Comparison of ENCODE assay signal across 8 mouse cellular contexts in the genomic region with DNA sequence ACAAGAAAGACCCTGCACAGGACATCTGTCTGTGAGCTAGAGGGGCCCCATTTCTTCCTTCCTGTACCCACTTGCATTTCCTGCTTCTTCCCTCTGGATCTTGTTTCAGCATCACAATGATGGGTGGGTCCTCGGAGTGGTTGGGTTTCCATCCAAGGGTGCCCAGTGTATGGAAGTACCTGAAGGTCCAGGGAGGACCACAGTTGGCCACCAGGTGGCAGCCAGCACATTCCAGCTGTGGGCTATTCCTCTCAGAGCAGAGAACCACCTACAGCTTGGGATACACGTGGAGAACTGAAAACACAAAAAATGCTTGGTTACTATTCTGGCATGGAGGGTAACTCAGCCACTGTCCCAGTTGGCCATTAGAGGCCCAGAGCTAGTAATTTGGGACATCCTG. TPM values are rescaled to one million over a fixed set of nuclear protein-coding genes. Genes with fewer than 3 reads are reported as not detected.
DNase-seq lines count a peak whose midpoint lies in the region; ATAC-seq and TF ChIP-seq lines count a peak whose summit lies in the region.

No protein-coding gene starts in this region.

- 42% methylated on average over 2 of the region's 2 CpGs for WGBS in forebrain, embryonic 13.5 days
- 27% methylated on average over 2 of the region's 2 CpGs for WGBS in intestine, embryonic 16.5 days
- 18% methylated on average over 2 of the region's 2 CpGs for WGBS in liver, postnatal 0 days (ENCODE audit: insufficient replicate concordance)

- H3K9ac ChIP-seq in forebrain, embryonic 13.5 days: no peak overlapping the region
- no peak overlapping the region for H3K9ac ChIP-seq in intestine, embryonic 16.5 days (ENCODE audit: low read depth, low read length)
- H3K9ac ChIP-seq in liver, postnatal 0 days (replicated peaks): no peak overlapping the region

- H3K9me3 ChIP-seq in forebrain, embryonic 13.5 days (replicated peaks): no peaks in the 10 kb centered on the region
- H3K9me3 ChIP-seq in intestine, embryonic 16.5 days (ENCODE audit: control insufficient read depth, low read length): no peaks in the 10 kb centered on the region
- H3K9me3 ChIP-seq in liver, postnatal 0 days (ENCODE audit: low read length): peaks cover 5% of the 10 kb centered on the region; the same call in 1 of the 2 replicates

- H3K4me2 ChIP-seq in forebrain, embryonic 13.5 days: no peak overlapping the region
- no peak overlapping the region for H3K4me2 ChIP-seq in intestine, embryonic 16.5 days (ENCODE audit: low read depth, low read length)
- H3K4me2 ChIP-seq in liver, postnatal 0 days (ENCODE audit: low read depth, low read length): no peak overlapping the region

- 0 out of 2 replicates have a peak, but pooled peaks have one; percentile 36 for ATAC-seq in forebrain, embryonic 13.5 days
- peak; percentile 60; the same call in 1 of the 2 replicates for ATAC-seq in intestine, embryonic 16.5 days
- ATAC-seq in liver, postnatal 0 days: no peak
- no peak for ATAC-seq in erythroid progenitor cell, adult 5-6 weeks (replicated peaks; ENCODE audit: low FRiP score, poor library complexity, severe bottlenecking)

- H3K27ac ChIP-seq in forebrain, embryonic 13.5 days: no peak overlapping the region
- H3K27ac ChIP-seq in intestine, embryonic 16.5 days (ENCODE audit: low read length): no peak overlapping the region
- H3K27ac ChIP-seq in liver, postnatal 0 days (ENCODE audit: low read depth): no peak overlapping the region

- H3K27me3 ChIP-seq in forebrain, embryonic 13.5 days: no peaks in the 10 kb centered on the region
- H3K27me3 ChIP-seq in intestine, embryonic 16.5 days (replicated peaks; ENCODE audit: control insufficient read depth, insufficient read depth, low read length): no peaks in the 10 kb centered on the region
- no peaks in the 10 kb centered on the region for H3K27me3 ChIP-seq in liver, postnatal 0 days (ENCODE audit: insufficient read depth, low read length)

- TF ChIP-seq CTCF in liver, postnatal 0 days (IDR thresholded peaks at IDR 0.05; ENCODE audit: low read depth): peak; percentile 72

- H3K36me3 ChIP-seq in forebrain, embryonic 13.5 days (ENCODE audit: poor library complexity, severe bottlenecking): no peaks in the 10 kb centered on the region
- no peaks in the 10 kb centered on the region for H3K36me3 ChIP-seq in intestine, embryonic 16.5 days (ENCODE audit: control insufficient read depth, insufficient read depth, low read length)
- H3K36me3 ChIP-seq in liver, postnatal 0 days (replicated peaks; ENCODE audit: insufficient read depth, low read length): no peaks in the 10 kb centered on the region

- H3K4me1 ChIP-seq in forebrain, embryonic 13.5 days: peaks cover 15% of the 10 kb centered on the region
- H3K4me1 ChIP-seq in intestine, embryonic 16.5 days (ENCODE audit: control insufficient read depth, insufficient read depth, low read length): no peaks in the 10 kb centered on the region
- H3K4me1 ChIP-seq in liver, postnatal 0 days (ENCODE audit: insufficient read depth): no peaks in the 10 kb centered on the region

- no peak overlapping the region for H3K4me3 ChIP-seq in forebrain, embryonic 13.5 days
- no peak overlapping the region for H3K4me3 ChIP-seq in intestine, embryonic 16.5 days (ENCODE audit: low read length)
- no peak overlapping the region for H3K4me3 ChIP-seq in liver, postnatal 0 days (ENCODE audit: low read depth, low read length)

- DNase-seq in right cerebral cortex, adult 18-20 months: peak; percentile 68
- DNase-seq in right cerebral cortex, postnatal 25 days: no peak
- DNase-seq in adrenal gland, adult (ENCODE audit: inconsistent age in 2 of 2, low spot score in 1 of 2): peak; percentile 71 to 89
- DNase-seq in liver, postnatal 0 days: peak; percentile 50
- peak; percentile 72 for DNase-seq in ovary, postnatal 36 days (ENCODE audit: low spot score)

- TF ChIP-seq EP300 in liver, postnatal 0 days (IDR thresholded peaks at IDR 0.05; ENCODE audit: low read depth): no peak

RNA-seq across cellular contexts. Expression of gene Tmem255b, which starts 20.3 kb away (rescaled TPM):
- not detected in 2 replicates for polyA plus RNA-seq in forebrain, embryonic 13.5 days (2015; fragmentation: Nextera tagmentation; extraction: Ambion mirVana)
- polyA plus RNA-seq in intestine, embryonic 16.5 days (2015; fragmentation: Nextera tagmentation; extraction: Ambion mirVana): 3.2 and 3.6 TPM in 2 replicates
- not detected in 2 replicates for polyA plus RNA-seq in liver, postnatal 0 days (2015; fragmentation: Nextera tagmentation; extraction: Ambion mirVana)
- total RNA-seq in erythroid progenitor cell, adult 5-6 weeks (2015; ENCODE audit: low replicate concordance): not detected in 2 replicates
- not detected in 2 replicates for total RNA-seq in erythroid progenitor cell, adult 5-6 weeks (2017; ENCODE audit: low replicate concordance)

RNA-seq across cellular contexts. Expression of gene Gas6, which starts 39.0 kb away (rescaled TPM):
- polyA plus RNA-seq in forebrain, embryonic 13.5 days (2015; fragmentation: Nextera tagmentation; extraction: Ambion mirVana): 11.3 and 12.3 TPM in 2 replicates
- polyA plus RNA-seq in intestine, embryonic 16.5 days (2015; fragmentation: Nextera tagmentation; extraction: Ambion mirVana): 55.8 and 60.7 TPM in 2 replicates
- 9.0 and 9.3 TPM in 2 replicates for polyA plus RNA-seq in liver, postnatal 0 days (2015; fragmentation: Nextera tagmentation; extraction: Ambion mirVana)
- total RNA-seq in erythroid progenitor cell, adult 5-6 weeks (2015; ENCODE audit: low replicate concordance): 2.1 TPM in 1 of 2 replicates, not detected in the other
- total RNA-seq in erythroid progenitor cell, adult 5-6 weeks (2017; ENCODE audit: low replicate concordance): 3.0 and 3.9 TPM in 2 replicates

RNA-seq across cellular contexts. Expression of gene Grk1, which starts 50.4 kb away (rescaled TPM):
- polyA plus RNA-seq in forebrain, embryonic 13.5 days (2015; fragmentation: Nextera tagmentation; extraction: Ambion mirVana): 0.03 TPM in 1 of 2 replicates, not detected in the other
- not detected in 2 replicates for polyA plus RNA-seq in intestine, embryonic 16.5 days (2015; fragmentation: Nextera tagmentation; extraction: Ambion mirVana)
- not detected in 2 replicates for polyA plus RNA-seq in liver, postnatal 0 days (2015; fragmentation: Nextera tagmentation; extraction: Ambion mirVana)
- total RNA-seq in erythroid progenitor cell, adult 5-6 weeks (2015; ENCODE audit: low replicate concordance): 0.36 TPM in 1 of 2 replicates, not detected in the other
- 0.13 TPM in 1 of 2 replicates, not detected in the other for total RNA-seq in erythroid progenitor cell, adult 5-6 weeks (2017; ENCODE audit: low replicate concordance)

RNA-seq across cellular contexts. Expression of gene Atp4b, which starts 58.7 kb away (rescaled TPM):
- not detected in 2 replicates for polyA plus RNA-seq in forebrain, embryonic 13.5 days (2015; fragmentation: Nextera tagmentation; extraction: Ambion mirVana)
- not detected in 2 replicates for polyA plus RNA-seq in intestine, embryonic 16.5 days (2015; fragmentation: Nextera tagmentation; extraction: Ambion mirVana)
- not detected in 2 replicates for polyA plus RNA-seq in liver, postnatal 0 days (2015; fragmentation: Nextera tagmentation; extraction: Ambion mirVana)
- not detected in 2 replicates for total RNA-seq in erythroid progenitor cell, adult 5-6 weeks (2015; ENCODE audit: low replicate concordance)
- total RNA-seq in erythroid progenitor cell, adult 5-6 weeks (2017; ENCODE audit: low replicate concordance): not detected in 2 replicates

Comparison
In these comparisons a context has a peak if more than half of its experiments do, and no peak if none do; other contexts are left out.
1. ATAC-seq: peak in forebrain, embryonic 13.5 days (single experiment) and intestine, embryonic 16.5 days (single experiment); none in liver, postnatal 0 days (single experiment) and erythroid progenitor cell, adult 5-6 weeks (single experiment).